Mouse (Mus musculus) erythroblast, embryonic 14.5 days (primary cell): Measurements from ENCODE around the gene Rbpj. TPM values are rescaled to one million over a fixed set of nuclear protein-coding genes. Genes with fewer than 3 reads are reported as not detected.

ENCODE experiments used
- H3K27me3 ChIP-seq: 2 replicates; pipeline ENCODE4 v1.6.1; 2012; ENCODE audit warnings: inconsistent platforms; ENCODE audit not compliant: control insufficient read depth
- H3K36me3 ChIP-seq: 2 replicates; pipeline ENCODE4 v1.6.1; 2012; ENCODE audit warnings: mild to moderate bottlenecking, inconsistent platforms; ENCODE audit not compliant: control insufficient read depth
- H3K4me1 ChIP-seq: 2 replicates; pipeline ENCODE4 v1.6.1; 2012; ENCODE audit warnings: inconsistent platforms; ENCODE audit not compliant: control insufficient read depth
- H3K4me3 ChIP-seq: replicated peaks from 2 replicates; pipeline ENCODE3; 2012; ENCODE audit warnings: moderate library complexity, mild to moderate bottlenecking, inconsistent platforms
- H3K9me3 ChIP-seq: 2 replicates; pipeline ENCODE4 v1.6.1; 2012; ENCODE audit warnings: low read length, inconsistent platforms, mixed read lengths; ENCODE audit not compliant: control insufficient read depth
- GATA1 ChIP-seq: IDR thresholded peaks from 2 replicates; pipeline ENCODE4 v1.6.1; 2012; ENCODE audit warnings: low read length, inconsistent platforms, mixed read lengths
- TAL1 ChIP-seq: IDR thresholded peaks from 3 replicates; pipeline ENCODE4 v1.6.1; 2012; ENCODE audit warnings: low read length, inconsistent platforms, mixed read lengths
- polyA plus RNA-seq: library from polyadenylated mRNA; stranded (reverse); fragments of >175 nt; gene quantifications from 2 replicates; pipeline ENCODE4 v1.2.3, GENCODE M21; 2012

Gene Rbpj
- 0.07 and 0.21 TPM in 2 replicates for polyA plus RNA-seq

- no peak within 1 kb of the TSS for H3K4me3 ChIP-seq
- no peak for TF ChIP-seq TAL1
- no peak for TF ChIP-seq GATA1
- no peaks in the 10 kb centered on the region for H3K9me3 ChIP-seq
These were observed at the start of gene Rbpj for GRCm38 (mm10) chr5:53465883-53466282. TSS of gene Rbpj (plus strand) at chr5:53466152.

DNA sequence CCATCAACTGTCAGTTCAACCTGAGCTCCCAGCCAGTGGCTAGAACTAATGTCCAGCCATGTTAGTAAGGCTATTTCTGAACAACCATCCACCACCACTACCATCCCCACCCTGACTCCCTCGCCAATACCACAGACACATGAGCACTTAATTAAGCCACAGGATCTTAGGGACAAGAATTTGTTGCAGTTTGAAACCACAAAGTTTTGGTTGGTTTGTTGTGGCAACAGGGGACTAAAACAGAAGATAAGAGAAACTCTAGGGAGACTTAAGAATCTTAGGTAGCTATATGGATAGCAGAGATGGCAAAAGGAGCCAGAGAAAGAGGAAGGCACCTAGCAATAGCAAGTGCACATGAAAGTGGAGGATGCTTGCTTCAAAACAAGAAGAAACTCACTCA, 45.2 kb upstream of the Rbpj start:
- Histone ChIP-seq H3K9me3 (no peaks in the 10 kb centered on the region), H3K36me3 (no peaks in the 10 kb centered on the region), H3K4me3 (no peak overlapping the region), H3K4me1 (no peaks in the 10 kb centered on the region), H3K27me3 (no peaks in the 10 kb centered on the region)
- TF ChIP-seq TAL1 (no peak), GATA1 (no peak)

More at GRCm38 (mm10) chr5:53465883-53466282, at the start of gene Rbpj:
- Histone ChIP-seq H3K36me3 (no peaks in the 10 kb centered on the region), H3K4me1 (no peaks in the 10 kb centered on the region), H3K27me3 (no peaks in the 10 kb centered on the region; the same call in 1 of the 2 replicates)

- Histone ChIP-seq H3K27me3 (no peaks in the 10 kb centered on the region), H3K36me3 (no peaks in the 10 kb centered on the region), H3K4me3 (no peak overlapping the region), H3K9me3 (no peaks in the 10 kb centered on the region), H3K4me1 (no peaks in the 10 kb centered on the region)
- TF ChIP-seq GATA1 (no peak), TAL1 (no peak)
These were observed 44.7 kb upstream of the Rbpj start for GRCm38 (mm10) chr5:53421291-53421690.

GRCm38 (mm10) chr5:53427411-53427810, 38.5 kb upstream of the Rbpj start:
- Histone ChIP-seq H3K27me3 (no peaks in the 10 kb centered on the region), H3K4me3 (no peak overlapping the region), H3K4me1 (no peaks in the 10 kb centered on the region), H3K36me3 (no peaks in the 10 kb centered on the region), H3K9me3 (no peaks in the 10 kb centered on the region)
- no peak for TF ChIP-seq GATA1
- no peak for TF ChIP-seq TAL1

DNA sequence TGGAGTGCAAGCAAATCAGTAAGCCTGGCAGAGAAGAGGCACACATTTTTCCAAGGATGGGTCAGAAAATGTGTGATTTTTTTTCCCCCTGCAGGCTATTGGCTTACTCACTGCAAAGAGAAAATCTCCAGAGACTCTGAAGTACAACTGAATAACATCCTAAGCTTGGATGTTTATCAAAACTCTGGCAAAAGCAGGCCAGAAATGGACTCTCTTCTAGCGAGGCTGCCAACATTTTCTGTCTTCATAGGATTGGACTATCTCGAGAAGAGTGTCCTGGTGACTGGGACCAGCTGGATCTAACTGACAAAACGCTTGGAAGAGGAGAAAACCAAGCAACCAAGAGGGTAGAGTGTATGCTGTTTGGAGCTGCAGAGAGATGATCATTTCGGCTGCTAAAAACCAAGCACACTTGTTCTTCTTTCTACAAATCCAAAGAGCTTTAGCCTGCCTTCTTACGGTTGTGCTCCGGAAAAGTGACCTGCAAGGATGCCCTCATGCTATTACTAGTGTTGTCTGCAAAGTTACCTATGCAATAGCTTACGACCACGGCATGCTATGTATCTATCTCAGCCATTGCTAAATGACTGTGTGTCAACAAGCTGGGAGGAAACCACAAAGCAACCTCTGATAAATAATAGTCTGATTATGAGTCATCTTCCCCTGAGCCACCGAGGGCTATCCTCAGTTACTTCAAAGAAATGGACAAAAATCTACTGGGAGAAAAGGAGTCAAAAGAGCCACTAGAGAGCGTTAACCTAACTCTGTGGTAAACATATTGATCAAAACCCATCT, 36.1 kb upstream of the Rbpj start:
- TF ChIP-seq GATA1: no peak
- TF ChIP-seq TAL1: no peak
- Histone ChIP-seq H3K4me3 (no peak overlapping the region), H3K9me3 (no peaks in the 10 kb centered on the region), H3K36me3 (no peaks in the 10 kb centered on the region), H3K4me1 (no peaks in the 10 kb centered on the region), H3K27me3 (no peaks in the 10 kb centered on the region)

DNA sequence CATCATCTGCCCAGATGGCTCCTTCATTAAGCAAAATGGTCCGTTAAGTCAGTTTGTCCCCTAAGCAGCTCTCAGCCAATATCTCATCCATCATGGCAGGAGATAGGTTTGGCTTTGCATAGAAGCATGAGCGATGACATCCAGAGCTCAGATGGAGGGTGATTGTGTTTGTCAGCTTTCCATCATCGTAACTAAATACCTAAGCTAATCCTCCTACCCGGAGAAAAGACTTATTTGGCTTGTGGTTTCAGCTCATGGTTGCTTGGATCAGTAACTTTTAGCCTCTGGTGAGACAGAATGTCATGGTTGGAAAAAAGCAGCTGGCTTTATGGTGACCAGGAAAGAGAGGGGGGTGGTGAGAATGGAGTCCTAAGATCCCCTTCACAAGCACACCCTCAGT, 33.5 kb upstream of the Rbpj start:
- no peak overlapping the region for H3K4me3 ChIP-seq
- H3K4me1 ChIP-seq: no peaks in the 10 kb centered on the region

GRCm38 (mm10) chr5:53436905-53437632, 28.9 kb upstream of the Rbpj start:
- Histone ChIP-seq H3K4me1 (no peaks in the 10 kb centered on the region), H3K4me3 (no peak overlapping the region), H3K36me3 (no peaks in the 10 kb centered on the region), H3K9me3 (no peaks in the 10 kb centered on the region), H3K27me3 (no peaks in the 10 kb centered on the region)
- TF ChIP-seq TAL1: no peak
- no peak for TF ChIP-seq GATA1

More for the DNA sequence above, 33.5 kb upstream of the Rbpj start:
- Histone ChIP-seq H3K27me3 (no peaks in the 10 kb centered on the region), H3K9me3 (no peaks in the 10 kb centered on the region), H3K36me3 (no peaks in the 10 kb centered on the region)
- no peak for TF ChIP-seq TAL1
- no peak for TF ChIP-seq GATA1

DNA sequence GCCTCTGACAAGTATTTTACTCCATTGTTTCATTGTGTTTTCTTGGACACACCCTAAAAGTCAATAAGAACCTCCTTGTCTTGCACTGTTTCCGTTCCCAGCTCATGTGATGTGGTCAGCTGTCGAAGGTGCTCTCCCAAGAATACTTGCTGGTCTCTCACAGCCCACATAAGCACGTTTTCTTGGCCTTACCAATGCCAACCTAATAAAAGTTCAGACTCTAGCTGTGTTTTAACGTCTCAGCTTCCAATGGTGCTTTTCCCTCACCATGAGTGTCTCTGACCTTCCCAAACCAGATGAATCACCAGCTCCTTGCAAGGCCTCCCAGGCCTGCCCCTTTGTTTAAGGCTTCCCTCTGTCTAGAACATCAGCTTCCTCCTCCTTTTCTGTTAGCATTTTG, 28.2 kb upstream of the Rbpj start:
- Histone ChIP-seq H3K4me3 (no peak overlapping the region), H3K9me3 (no peaks in the 10 kb centered on the region), H3K4me1 (no peaks in the 10 kb centered on the region), H3K27me3 (no peaks in the 10 kb centered on the region), H3K36me3 (no peaks in the 10 kb centered on the region)
- TF ChIP-seq TAL1 (no peak), GATA1 (no peak)

- no peaks in the 10 kb centered on the region for H3K36me3 ChIP-seq
- H3K4me3 ChIP-seq: no peak overlapping the region
- no peaks in the 10 kb centered on the region for H3K27me3 ChIP-seq
- no peaks in the 10 kb centered on the region for H3K4me1 ChIP-seq
- no peak for TF ChIP-seq GATA1
- TF ChIP-seq TAL1: no peak
- no peaks in the 10 kb centered on the region for H3K9me3 ChIP-seq
These were observed 27.7 kb upstream of the Rbpj start for GRCm38 (mm10) chr5:53438268-53438667.
